Mouse (Mus musculus) limb, embryonic 10.5 days (tissue): ENCODE data around the gene Vstm4. TPM values are rescaled to one million over a fixed set of nuclear protein-coding genes. Genes with fewer than 3 reads are reported as not detected.

Experiments
- DNase-seq: peaks from one replicate; pipeline ENCODE4 v3.0.0-alpha.2; 2017; ENCODE audit warnings: low spot score
- H3K27ac ChIP-seq: fragments of 300-500 bp; sonication (generic); 2 replicates; pipeline ENCODE4 v1.5.1; 2016; ENCODE audit warnings: mild to moderate bottlenecking
- H3K27me3 ChIP-seq: fragments of 300-500 bp; sonication (generic); 2 replicates; pipeline ENCODE4 v1.6.1; 2016; ENCODE audit warnings: low read depth, mild to moderate bottlenecking; ENCODE audit not compliant: poor library complexity, severe bottlenecking
- H3K36me3 ChIP-seq: fragments of 300-500 bp; sonication (generic); 2 replicates; pipeline ENCODE4 v1.6.1; 2016; ENCODE audit warnings: mild to moderate bottlenecking, moderate library complexity
- H3K4me1 ChIP-seq: fragments of 300-500 bp; sonication (generic); 2 replicates; pipeline ENCODE4 v1.6.1; 2016
- H3K4me3 ChIP-seq: fragments of 300-500 bp; sonication (generic); 2 replicates; pipeline ENCODE4 v1.5.1; 2016; ENCODE audit warnings: mild to moderate bottlenecking, moderate library complexity
- H3K9me3 ChIP-seq: fragments of 300-500 bp; sonication (generic); replicated peaks from 2 replicates; pipeline ENCODE4 v1.6.1; 2016; ENCODE audit warnings: mild to moderate bottlenecking
- WGBS: fragments of 180-500 bp; shearing (Covaris S2); methylation state at CpG from one replicate; pipeline ENCODE4 v1.1.7; 2016; 5-methylcytosine and 5-hydroxymethylcytosine counted together
- polyA plus RNA-seq: library from polyadenylated mRNA; unstranded; fragments of >200 nt; fragmentation: Nextera tagmentation; extraction: Ambion mirVana; gene quantifications from 2 replicates; pipeline ENCODE4 v1.2.1, GENCODE M21; 2016

Vstm4 gene
- 1.1 and 1.4 TPM in 2 replicates for polyA plus RNA-seq

DNA sequence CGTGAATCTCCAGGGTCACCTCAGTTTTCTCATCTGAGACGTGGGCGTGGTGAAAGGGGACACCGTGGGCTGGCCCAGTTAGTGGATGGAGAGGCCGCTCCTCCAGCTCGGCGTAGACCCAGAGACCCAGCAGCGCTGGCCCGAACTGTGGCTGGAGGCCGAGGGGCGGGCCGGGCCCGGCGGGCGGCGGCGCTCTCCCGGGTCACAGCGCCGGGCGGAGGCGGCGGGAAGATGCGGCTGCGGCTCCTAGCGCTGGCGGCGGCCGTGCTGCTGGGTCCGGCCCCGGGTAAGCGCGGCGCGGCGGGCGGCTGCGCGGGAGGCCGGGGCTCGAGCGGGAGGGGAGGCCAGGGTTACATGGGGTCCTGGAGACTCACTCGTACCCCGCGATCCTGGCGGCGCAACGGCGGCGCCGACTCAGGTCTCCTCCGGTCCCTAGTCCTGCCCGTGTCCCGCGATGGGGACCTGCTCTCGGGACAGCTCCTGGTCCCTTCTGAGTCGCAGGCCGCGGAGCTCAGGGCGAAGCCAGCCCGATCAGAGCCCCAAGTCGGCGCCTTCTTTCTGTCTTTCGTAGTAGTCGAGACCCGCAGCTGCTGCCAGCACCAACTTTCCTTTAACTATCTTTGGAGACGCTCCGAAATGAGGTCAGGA, at the start of gene Vstm4:
Gene Vstm4, plus strand, starts transcription at position 76 of the 648 bp plus-strand sequence.
- Histone ChIP-seq H3K36me3 (no peaks in the 10 kb centered on the region), H3K27me3 (peaks cover 38% of the 10 kb centered on the region), H3K4me1 (peaks cover 24% of the 10 kb centered on the region), H3K9me3 (no peaks in the 10 kb centered on the region), H3K4me3 (peak within 1 kb of the TSS; percentile 63), H3K27ac (peak within 1 kb of the TSS; percentile 82)
- DNase-seq = peak; percentile 72
- under 1% methylated on average over 68 of the region's 68 CpGs for WGBS

DNA sequence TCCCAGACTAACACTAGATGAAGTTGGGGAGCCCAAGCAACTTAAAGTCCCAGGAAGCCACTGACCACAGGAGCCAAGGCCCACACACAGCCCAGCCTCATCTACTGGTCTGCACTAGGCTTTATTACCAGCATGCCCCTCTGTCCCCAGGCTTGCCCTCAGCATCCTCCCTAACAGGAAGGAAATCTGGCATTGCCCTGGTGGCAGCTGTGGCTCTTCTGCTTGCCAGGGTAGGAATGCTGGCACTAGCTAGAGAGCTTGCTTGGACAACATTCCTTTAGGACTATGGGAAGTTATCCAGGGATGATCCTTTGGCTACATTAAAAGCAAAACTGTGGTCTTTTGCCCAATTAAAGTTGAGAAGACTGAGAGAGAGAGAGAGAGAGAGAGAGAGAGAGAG, 46.4 kb upstream of the Vstm4 start:
- no peaks in the 10 kb centered on the region for H3K27me3 ChIP-seq
- no peak overlapping the region for H3K4me3 ChIP-seq
- H3K36me3 ChIP-seq = no peaks in the 10 kb centered on the region
- H3K4me1 ChIP-seq = no peaks in the 10 kb centered on the region
- H3K27ac ChIP-seq = no peak overlapping the region
- DNase-seq = no peak
- no peaks in the 10 kb centered on the region for H3K9me3 ChIP-seq

DNA sequence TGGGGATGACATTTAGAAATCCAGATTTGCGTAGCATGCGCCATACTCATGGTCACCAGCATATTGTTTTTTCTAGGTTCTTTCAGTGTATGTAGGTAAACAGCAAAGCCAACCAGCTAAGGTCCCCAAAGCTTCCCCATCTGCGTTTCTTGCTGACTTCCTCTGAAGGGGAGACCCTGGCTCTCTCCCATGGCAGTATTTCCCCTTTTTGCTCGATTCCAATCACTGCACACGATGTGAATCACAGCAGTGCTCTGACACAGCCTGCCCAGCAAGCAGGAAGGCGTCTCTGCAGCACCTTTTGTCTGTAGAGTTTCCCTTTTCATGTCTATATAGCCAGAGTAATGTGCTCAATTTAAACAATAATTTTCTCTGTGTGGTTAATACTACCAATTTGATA, 44.1 kb upstream of the Vstm4 start:
- H3K27me3 ChIP-seq = no peaks in the 10 kb centered on the region
- no peak overlapping the region for H3K4me3 ChIP-seq
- H3K27ac ChIP-seq = no peak overlapping the region
- no peaks in the 10 kb centered on the region for H3K36me3 ChIP-seq
- DNase-seq = no peak
- H3K4me1 ChIP-seq = no peaks in the 10 kb centered on the region
- 79% methylated on average over 6 of the region's 6 CpGs for WGBS
- no peaks in the 10 kb centered on the region for H3K9me3 ChIP-seq

DNA sequence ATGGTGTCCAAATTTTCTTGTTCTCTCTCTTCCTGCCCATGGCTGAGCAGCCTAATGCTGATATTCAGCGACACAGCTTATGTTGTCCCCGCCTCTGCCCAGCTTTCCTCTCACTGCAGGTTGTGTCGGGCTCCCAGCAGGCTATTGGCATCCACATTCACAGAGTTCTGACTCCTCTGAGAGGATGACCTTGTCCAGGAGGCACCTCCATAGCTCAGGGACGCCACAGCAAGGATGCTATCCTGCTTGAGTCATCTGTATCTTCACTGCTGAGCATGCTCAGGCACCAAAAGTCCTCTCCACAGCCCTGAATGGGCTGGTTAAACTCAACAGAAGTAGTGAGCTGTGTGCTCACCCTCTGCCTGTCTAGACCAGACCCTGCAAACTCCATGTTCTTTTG, 41.6 kb upstream of the Vstm4 start:
- H3K4me3 ChIP-seq = no peak overlapping the region
- peaks cover 16% of the 10 kb centered on the region for H3K4me1 ChIP-seq
- no peaks in the 10 kb centered on the region for H3K36me3 ChIP-seq
- no peaks in the 10 kb centered on the region for H3K27me3 ChIP-seq
- WGBS = 70% methylated on average over 4 of the region's 4 CpGs
- no peak for DNase-seq
- H3K27ac ChIP-seq = no peak overlapping the region
- H3K9me3 ChIP-seq = no peaks in the 10 kb centered on the region

DNA sequence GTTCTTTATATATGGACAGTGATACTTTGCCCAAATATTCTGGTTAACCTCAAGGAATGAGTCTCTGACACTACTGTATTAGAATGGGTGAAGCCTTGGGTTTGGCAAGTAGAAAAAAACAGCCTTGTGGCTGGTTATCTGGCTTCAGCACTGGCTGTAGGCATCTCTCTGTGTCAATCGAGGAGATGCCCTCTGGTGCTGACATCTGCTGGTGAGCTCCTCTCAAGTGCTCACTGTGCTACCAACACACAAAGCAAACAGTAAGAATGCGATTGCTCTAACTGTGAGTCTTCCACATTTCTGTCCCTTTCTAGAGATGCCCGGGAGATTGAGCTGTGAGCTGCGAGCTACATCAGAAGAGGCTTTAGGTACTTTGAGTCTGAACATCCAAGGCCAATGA, 40.0 kb upstream of the Vstm4 start:
- DNase-seq = no peak
- Histone ChIP-seq H3K27me3 (no peaks in the 10 kb centered on the region), H3K4me3 (no peak overlapping the region), H3K4me1 (peaks cover 16% of the 10 kb centered on the region), H3K36me3 (no peaks in the 10 kb centered on the region), H3K27ac (no peak overlapping the region), H3K9me3 (no peaks in the 10 kb centered on the region)
- 71% methylated on average over 4 of the region's 4 CpGs for WGBS

DNA sequence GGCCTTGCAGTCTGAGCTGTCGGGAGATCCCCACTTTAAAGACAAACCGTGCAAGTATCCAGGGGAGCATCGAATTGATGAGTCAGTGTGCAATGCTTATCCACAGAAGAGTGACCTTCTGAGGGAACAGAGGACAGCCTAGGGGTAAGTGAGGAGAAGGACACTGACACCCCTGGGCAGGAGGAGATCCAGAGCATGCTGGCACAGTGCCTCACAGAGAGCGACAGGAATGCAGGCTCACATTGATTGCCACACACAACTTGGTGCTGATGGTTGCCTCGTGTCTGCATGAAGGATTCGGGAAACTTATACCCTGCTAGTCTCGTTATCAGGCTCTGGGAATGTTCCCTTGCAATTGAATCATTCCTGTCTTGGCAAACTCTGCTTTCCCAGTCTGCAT, 39.3 kb upstream of the Vstm4 start:
- Histone ChIP-seq H3K4me1 (peaks cover 16% of the 10 kb centered on the region), H3K27me3 (no peaks in the 10 kb centered on the region), H3K4me3 (no peak overlapping the region), H3K27ac (no peak overlapping the region), H3K9me3 (no peaks in the 10 kb centered on the region), H3K36me3 (no peaks in the 10 kb centered on the region)
- DNase-seq = no peak
- WGBS = 73% methylated on average over 7 of the region's 7 CpGs

DNA sequence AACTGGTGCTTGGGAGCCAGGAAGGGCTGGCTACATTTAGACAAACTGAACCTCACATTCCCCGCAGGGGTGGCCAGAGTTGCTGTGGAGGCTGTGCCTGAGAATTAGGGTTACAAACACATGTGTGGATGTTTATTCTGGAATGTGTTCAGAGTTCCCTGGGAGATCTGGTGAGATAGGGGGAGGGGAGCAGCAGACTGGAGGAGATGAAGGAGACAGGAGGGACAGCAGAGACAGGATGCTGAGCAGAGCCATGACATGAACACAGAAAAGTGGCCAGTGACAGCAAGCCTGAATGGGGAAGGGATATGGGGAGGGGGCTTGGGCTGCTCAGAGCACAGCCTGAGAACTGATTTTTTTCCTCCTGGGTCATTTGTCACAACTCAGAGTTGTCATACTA, 37.3 kb upstream of the Vstm4 start:
- DNase-seq = no peak
- Histone ChIP-seq H3K36me3 (no peaks in the 10 kb centered on the region), H3K9me3 (no peaks in the 10 kb centered on the region), H3K4me1 (peaks cover 24% of the 10 kb centered on the region), H3K27ac (no peak overlapping the region), H3K27me3 (no peaks in the 10 kb centered on the region), H3K4me3 (no peak overlapping the region)
- WGBS = 68% methylated on average over 1 of the region's 1 CpGs

DNA sequence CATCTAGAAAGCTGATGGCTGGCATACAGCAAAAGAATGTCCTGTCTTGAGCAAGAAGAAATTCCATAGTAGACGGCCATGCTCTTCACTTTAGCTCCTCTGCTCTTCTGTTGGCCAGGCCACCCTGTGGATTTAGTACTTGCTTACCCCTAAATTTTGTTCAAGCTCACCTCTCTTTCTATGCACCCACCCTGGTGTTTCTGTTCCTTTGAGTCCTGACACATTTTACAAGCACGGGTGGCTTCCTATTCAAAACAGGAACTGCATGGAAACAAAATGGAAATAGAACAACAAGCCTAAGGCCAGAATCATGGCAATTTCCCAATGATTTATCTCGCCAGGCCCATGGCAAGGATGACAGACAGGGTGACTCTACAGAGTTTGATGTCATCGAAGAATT, 33.7 kb upstream of the Vstm4 start:
- Histone ChIP-seq H3K36me3 (no peaks in the 10 kb centered on the region), H3K4me1 (peaks cover 50% of the 10 kb centered on the region), H3K27me3 (no peaks in the 10 kb centered on the region), H3K4me3 (no peak overlapping the region), H3K27ac (no peak overlapping the region), H3K9me3 (no peaks in the 10 kb centered on the region)
- WGBS = 88% methylated on average over 4 of the region's 4 CpGs
- no peak for DNase-seq

DNA sequence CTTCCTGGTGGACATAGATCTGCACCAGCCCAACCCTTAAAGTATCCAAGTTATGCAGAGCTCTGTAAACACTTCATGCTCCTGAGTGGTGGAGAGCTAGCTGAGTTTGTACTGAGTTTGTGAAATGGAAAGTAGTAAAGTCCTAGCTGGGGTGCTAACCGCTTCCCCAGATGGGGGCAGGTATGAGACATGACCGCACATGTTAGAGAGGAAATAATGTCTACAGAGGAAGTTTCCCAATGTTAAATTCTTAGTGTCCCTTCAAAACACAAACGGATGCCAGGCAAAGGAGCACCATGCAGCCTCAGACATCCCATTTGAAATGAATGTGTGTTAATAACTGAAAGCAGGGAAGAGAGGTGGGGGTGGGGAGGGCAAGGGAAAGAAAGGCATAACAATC, 32.7 kb upstream of the Vstm4 start:
- WGBS = 91% methylated on average over 3 of the region's 3 CpGs
- no peaks in the 10 kb centered on the region for H3K36me3 ChIP-seq
- no peak overlapping the region for H3K27ac ChIP-seq
- no peaks in the 10 kb centered on the region for H3K9me3 ChIP-seq
- H3K4me1 ChIP-seq = peaks cover 55% of the 10 kb centered on the region
- H3K27me3 ChIP-seq = no peaks in the 10 kb centered on the region
- no peak for DNase-seq
- no peak overlapping the region for H3K4me3 ChIP-seq

DNA sequence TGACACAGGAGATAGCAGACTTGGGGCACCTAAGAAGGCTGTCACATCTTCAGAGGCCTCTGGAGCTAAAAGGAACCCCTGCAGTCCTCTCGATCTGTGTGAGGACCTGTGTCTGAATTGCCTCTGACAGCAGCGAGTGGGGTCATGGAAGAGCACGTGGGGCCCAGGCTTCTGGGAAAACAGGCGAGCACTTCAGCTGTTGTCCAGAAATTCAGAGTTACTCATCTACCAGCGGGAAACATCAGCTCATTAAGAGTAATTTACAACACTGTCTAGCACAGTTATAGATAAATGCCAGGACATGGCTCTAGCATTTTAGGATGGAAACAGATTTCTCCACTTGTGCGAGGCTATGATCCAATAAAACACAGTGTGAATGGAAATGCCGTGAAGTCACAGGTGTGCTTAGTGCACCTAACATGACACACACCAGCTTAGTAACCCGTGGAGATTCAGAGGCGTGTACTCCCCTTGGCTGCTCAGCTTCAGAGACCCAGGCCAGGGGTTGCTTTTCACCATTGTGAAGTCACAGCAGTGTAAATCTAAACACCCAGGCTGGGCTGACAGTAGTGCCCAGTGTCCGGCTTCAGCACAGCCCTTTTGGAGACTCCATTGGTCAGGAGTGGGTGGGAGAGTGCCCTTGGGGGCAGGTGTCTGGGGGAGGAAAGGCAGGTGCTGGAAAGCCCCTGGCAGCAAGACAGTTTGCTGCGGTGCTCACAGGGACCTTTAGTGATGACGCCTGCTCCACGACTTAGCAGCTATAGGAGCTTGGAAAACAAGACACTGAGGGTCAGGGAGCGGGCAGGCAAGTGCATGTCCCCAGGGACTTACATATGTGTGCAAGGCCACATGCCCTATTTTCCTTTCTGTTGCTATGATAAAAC, 32.0 kb upstream of the Vstm4 start:
- H3K27ac ChIP-seq = no peak overlapping the region
- no peak for DNase-seq
- 57% methylated on average over 14 of the region's 14 CpGs for WGBS

DNA sequence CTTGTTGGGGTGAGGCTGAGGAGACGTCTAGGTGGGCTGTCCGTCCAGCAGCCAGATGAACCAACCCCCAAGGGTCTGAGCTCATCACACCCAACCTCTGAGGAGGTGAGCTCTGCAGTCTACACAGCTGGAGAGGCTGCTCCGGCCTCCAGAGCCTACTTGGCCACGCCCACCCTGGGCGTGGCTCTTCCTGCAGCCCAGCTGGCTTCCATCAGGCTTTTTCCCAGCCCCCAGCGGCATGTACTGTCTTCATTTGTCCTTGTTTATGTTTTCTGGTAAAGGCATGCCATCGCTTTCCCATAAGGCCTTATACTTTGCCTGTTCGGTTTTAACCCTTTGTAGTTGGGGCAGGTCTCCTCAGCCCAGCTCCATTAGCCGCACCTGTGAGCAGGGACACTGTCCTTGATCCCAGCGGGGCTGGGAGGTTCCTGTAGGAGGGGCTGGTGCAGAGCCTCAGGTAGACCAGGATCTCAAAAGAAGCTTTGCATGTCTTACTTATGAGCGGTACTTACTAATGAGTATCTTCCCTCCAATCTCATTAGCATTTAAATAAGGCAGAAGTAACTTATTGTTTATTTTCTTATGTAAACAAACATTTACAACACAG, 31.0 kb upstream of the Vstm4 start:
- 5% methylated on average over 11 of the region's 11 CpGs for WGBS
- H3K36me3 ChIP-seq = no peaks in the 10 kb centered on the region
- H3K27ac ChIP-seq = no peak overlapping the region
- peaks cover 45% of the 10 kb centered on the region for H3K4me1 ChIP-seq
- no peaks in the 10 kb centered on the region for H3K27me3 ChIP-seq
- H3K4me3 ChIP-seq = peak overlapping the region; percentile 3; the same call in 1 of the 2 replicates
- no peaks in the 10 kb centered on the region for H3K9me3 ChIP-seq
- DNase-seq = peak; percentile 71

More for the DNA sequence above, 32.0 kb upstream of the Vstm4 start:
- H3K9me3 ChIP-seq = no peaks in the 10 kb centered on the region
- peaks cover 48% of the 10 kb centered on the region for H3K4me1 ChIP-seq
- H3K36me3 ChIP-seq = no peaks in the 10 kb centered on the region
- no peak overlapping the region for H3K4me3 ChIP-seq
- no peaks in the 10 kb centered on the region for H3K27me3 ChIP-seq

DNA sequence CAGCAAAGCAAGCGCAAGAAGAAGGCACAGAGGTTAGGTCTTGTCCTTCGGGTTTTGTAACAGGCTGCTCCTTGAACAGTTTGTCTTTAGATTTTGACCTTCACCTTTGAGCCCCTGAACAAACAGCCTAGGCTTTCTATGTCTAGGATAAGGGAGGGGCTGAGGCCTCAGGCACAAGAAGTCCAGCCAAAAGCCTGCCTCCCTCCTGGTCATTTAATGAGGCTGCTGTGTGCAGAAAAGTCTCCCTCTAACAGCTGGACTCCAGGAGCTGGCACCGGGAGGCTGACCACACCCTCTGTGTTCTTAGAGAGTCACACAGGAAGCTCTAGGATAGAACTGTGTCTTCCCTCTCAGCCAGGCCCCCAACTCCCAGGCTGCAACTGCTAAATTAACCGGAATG, 29.4 kb upstream of the Vstm4 start:
- Histone ChIP-seq H3K4me1 (peaks cover 45% of the 10 kb centered on the region), H3K36me3 (no peaks in the 10 kb centered on the region), H3K9me3 (no peaks in the 10 kb centered on the region), H3K27me3 (no peaks in the 10 kb centered on the region), H3K27ac (peak overlapping the region; percentile 1; the same call in 1 of the 2 replicates), H3K4me3 (no peak overlapping the region)
- no peak for DNase-seq
- WGBS = 76% methylated on average over 4 of the region's 4 CpGs

DNA sequence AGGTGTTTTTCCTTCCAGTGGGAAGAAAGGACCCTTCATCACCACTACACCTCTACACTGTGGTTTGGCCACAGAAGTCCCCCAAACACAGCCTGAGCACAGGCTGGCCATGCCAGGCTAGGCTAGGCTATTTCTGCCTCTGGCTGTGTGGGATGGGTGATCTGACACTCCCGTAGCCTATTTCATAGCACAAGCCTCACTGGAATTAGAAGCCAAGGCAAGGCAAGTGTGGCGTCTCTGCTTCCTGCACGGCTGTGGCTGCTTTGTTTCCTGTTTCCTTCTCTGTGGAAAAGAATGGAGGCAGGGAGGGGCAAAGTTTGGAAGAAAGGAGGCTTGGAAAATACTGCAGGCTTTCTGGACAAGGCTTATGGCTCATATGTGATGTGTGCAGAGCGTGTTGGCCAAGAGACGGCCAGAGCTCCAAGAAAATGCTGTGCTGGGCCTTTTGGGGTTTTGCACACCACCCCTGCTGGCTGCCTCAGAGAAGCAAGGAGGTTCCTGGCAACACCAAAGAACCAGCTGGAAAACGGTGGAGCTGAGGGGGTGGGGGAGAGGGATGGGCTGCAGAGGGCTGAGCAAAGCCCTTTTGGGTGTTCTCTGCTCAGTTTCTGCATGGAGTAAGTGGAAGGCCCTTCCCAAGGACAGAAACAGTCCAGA, 28.4 kb upstream of the Vstm4 start:
- WGBS = 65% methylated on average over 6 of the region's 6 CpGs
- peak overlapping the region; percentile 75 for H3K27ac ChIP-seq
- no peak for DNase-seq

More for the DNA sequence above, 28.4 kb upstream of the Vstm4 start:
- Histone ChIP-seq H3K4me1 (peaks cover 45% of the 10 kb centered on the region), H3K9me3 (no peaks in the 10 kb centered on the region), H3K4me3 (no peak overlapping the region), H3K36me3 (no peaks in the 10 kb centered on the region), H3K27me3 (no peaks in the 10 kb centered on the region)
